Mouse (Mus musculus) adrenal gland, postnatal 36 days (tissue): ENCODE results near the gene Olfr509. TPM values are rescaled to one million over a fixed set of nuclear protein-coding genes. Genes with fewer than 3 reads are reported as not detected.
"Not testable (repeated sequence)": the region's sequence is repeated elsewhere in the genome, so short reads cannot be mapped to it uniquely, and the experiment has no call there.

ENCODE experiments used
- DNase-seq, 2 experiments: peaks; one replicate each; pipeline ENCODE4 v3.0.0; 2021; ENCODE audit warnings: mixed read lengths in 1 of 2
- long read RNA-seq, 2 experiments: library from polyadenylated mRNA; stranded (forward); transcript quantifications; one replicate each; pipeline ENCODE4 v2.0.0; 2021; ENCODE audit warnings: borderline sequencing depth in 2 of 2
- total RNA-seq, 2 experiments: library from RNA; stranded (reverse); gene quantifications; 2 replicates each; pipeline ENCODE4 v1.2.3; 2021

The Olfr509 gene
- total RNA-seq, result not detected
- long read RNA-seq, experiment 1, result 0 reads
- long read RNA-seq, experiment 2, result 0 reads

DNA sequence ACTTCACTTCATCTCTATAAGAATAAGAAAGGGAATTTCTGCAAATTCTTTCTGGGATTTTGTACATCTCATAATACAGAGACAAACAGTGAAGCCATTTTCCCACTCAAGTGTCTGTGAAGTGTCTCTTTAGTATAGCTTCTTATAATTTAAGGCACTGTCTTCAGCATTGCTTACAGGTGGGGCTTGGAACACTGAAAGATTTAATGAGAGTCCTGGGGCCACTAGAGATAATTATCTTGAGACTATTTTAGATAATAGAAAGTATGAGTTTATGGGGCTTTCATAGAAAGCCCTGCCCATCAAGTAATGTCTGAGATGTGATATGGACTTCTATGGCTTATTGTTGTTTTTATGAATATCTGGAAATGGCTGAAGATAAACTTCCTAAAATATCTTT is at the start of gene Olfr509:
Gene Olfr509 (minus strand): TSS at position 101 of the 400 bp plus-strand sequence.
- no peak for DNase-seq

- no peak for DNase-seq
Observed at GRCm38 (mm10) chr7:108678886-108679285, 27.2 kb upstream of the Olfr509 start.

- no peak for DNase-seq
Observed at GRCm38 (mm10) chr7:108671058-108671457, 19.4 kb upstream of the Olfr509 start.

DNA sequence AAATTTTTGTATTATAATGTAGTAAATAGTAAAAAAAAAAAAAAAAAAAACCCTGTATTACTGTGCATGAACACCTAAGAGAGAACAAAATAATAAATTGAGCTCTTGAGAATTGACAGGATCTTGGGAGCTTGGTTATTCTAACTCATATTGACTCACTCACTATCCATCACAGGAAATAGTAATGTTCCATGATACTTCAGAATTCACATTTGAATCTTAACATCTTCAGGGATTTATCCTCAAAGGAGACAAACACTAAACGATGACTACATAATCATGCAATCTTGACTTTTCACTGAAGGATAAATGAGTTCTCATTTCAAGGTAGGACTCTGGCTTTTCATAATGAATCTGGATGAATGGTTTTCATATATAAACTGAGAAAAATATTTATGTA is 14.4 kb upstream of the Olfr509 start, which contains the start of gene Olfr510:
Gene Olfr510 (plus strand): TSS at position 301 of the 400 bp plus-strand sequence.
- DNase-seq, result no peak

DNA sequence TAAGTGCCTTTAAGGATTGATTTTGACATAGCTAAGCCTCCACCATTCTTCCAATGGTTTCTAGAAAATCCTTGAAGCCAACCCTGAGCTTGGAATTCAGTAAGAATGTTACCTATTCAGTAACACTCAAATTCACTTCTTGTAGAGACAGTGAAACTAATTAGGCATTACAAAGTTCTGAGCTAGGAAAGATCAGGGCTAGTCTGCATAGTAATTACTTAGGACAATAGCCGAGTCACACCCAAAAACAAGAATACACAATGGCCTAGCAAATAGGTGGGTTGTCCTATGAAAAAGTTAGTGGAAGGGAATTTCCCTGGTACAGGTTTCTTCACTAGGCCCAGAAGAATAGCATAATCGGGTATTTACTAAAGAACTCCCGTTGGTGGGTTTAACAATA is 10.7 kb upstream of the Olfr509 start:
- DNase-seq, result no peak

GRCm38 (mm10) chr7:108629694-108630093 is 22.0 kb downstream of the Olfr509 start, which contains the start of gene Olfr508:
Gene Olfr508, plus strand, starts transcription at chr7:108629994.
- no peak for DNase-seq

GRCm38 (mm10) chr7:108621514-108621913 is 30.2 kb downstream of the Olfr509 start, which contains the start of gene Olfr507:
Gene Olfr507, plus strand, starts transcription at chr7:108621814.
- DNase-seq, result no peak

GRCm38 (mm10) chr7:108616781-108617180 is 34.9 kb downstream of the Olfr509 start:
- DNase-seq, result not testable (repeated sequence)

- no peak for DNase-seq
Observed at GRCm38 (mm10) chr7:108614110-108614509, 37.6 kb downstream of the Olfr509 start.

- DNase-seq, result no peak
Observed at GRCm38 (mm10) chr7:108610487-108610886, 41.2 kb downstream of the Olfr509 start, which contains the start of gene Olfr506. Gene Olfr506, plus strand, starts transcription at chr7:108610787.

DNA sequence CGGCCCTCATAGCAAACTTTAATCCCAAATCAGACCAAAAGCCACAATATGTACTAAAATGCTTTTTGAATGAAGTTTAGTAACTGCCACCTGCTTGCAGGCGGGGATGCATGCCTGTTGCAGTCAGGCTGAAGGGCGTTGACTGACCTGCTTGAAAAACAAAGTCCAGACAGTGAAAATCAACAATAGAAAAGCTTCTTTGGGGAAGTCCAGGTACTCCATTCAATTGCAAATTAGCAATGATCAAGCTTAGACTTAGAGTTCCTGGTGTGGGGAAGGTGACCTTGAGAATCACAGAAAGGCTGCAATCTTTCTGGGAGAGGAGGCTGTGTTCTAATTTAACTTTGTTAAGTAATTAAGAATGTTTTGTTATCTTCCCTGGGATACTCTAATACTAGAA is 49.8 kb downstream of the Olfr509 start:
- not testable (repeated sequence) for DNase-seq

Other genes with a start within 250 kb of the Olfr509 start
- gene Olfr497, start 231.5 kb downstream of the Olfr509 start, total RNA-seq, result not detected
- gene Olfr498, start 186.6 kb downstream of the Olfr509 start, total RNA-seq, result not detected
- gene Olfr502, start 126.8 kb downstream of the Olfr509 start, total RNA-seq, result not detected
- gene Olfr503, start 107.4 kb downstream of the Olfr509 start, total RNA-seq, result not detected
- not detected for gene Olfr504, start 86.1 kb downstream of the Olfr509 start, total RNA-seq
- not detected for gene Olfr506, start 41.1 kb downstream of the Olfr509 start, total RNA-seq
- gene Olfr507, start 30.1 kb downstream of the Olfr509 start, total RNA-seq, result not detected
- not detected for gene Olfr508, start 21.9 kb downstream of the Olfr509 start, total RNA-seq
- gene Olfr510, start 14.5 kb upstream of the Olfr509 start, total RNA-seq, result not detected
- gene Olfr512, start 61.4 kb upstream of the Olfr509 start, total RNA-seq, result not detected
- not detected for gene Olfr513, start 99.1 kb upstream of the Olfr509 start, total RNA-seq
- not detected for gene Olfr514, start 174.1 kb upstream of the Olfr509 start, total RNA-seq
- gene Olfr516, start 198.6 kb upstream of the Olfr509 start, total RNA-seq, result not detected
- not detected for gene Olfr517, start 220.5 kb upstream of the Olfr509 start, total RNA-seq
- not detected for gene Olfr518, start 233.1 kb upstream of the Olfr509 start, total RNA-seq
- not detected for gene Olfr519, start 242.5 kb upstream of the Olfr509 start, total RNA-seq